Mouse (Mus musculus): ENCODE results near the gene Arfgef3.
"Not testable (repeated sequence)": the region's sequence is repeated elsewhere in the genome, so short reads cannot be mapped to it uniquely, and the experiment has no call there.

Arfgef3 gene

GRCm38 (mm10) chr10:18681385-18681954 lies 62.3 kb downstream of the Arfgef3 start:
- no peak for DNase-seq (ENCODE audit: low spot score)

DNA sequence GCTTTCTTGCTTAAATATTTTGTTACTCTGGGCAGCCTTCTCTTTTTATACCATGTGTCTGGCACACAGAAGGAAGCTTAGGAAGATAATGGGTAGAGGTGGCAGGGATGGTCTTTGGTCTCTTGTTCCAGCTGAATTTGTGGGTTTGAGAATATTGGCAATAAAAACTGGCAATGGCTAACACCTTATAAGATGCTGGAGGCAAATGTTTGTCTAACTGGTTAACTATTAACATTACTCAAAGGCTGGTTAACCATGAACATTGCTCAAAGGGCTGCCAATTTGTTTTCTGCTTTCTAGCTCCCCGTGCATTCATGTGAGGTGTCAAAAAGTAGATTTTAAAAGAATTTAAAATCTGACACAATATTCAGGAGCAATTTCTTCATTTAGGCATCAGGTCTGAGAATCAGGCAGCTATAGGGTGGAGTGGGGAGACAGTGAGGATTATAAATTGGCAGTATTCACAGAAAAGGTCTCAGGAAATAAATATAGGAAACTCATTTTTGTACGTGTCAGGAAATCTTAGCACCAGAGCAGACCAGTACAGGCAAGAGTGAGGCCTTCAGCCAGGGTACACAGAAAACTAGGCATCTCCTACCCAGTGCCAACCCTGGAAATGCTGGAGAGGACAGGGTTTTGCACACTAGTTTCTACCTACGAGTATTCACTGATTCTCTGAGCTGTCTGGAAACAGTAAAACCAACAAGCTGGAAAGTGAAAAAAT lies 62.9 kb downstream of the Arfgef3 start:
- no peak for DNase-seq (ENCODE audit: low spot score)

- DNase-seq (ENCODE audit: low spot score) = no peak
Measured at GRCm38 (mm10) chr10:18678836-18679235, 64.9 kb downstream of the Arfgef3 start.

DNA sequence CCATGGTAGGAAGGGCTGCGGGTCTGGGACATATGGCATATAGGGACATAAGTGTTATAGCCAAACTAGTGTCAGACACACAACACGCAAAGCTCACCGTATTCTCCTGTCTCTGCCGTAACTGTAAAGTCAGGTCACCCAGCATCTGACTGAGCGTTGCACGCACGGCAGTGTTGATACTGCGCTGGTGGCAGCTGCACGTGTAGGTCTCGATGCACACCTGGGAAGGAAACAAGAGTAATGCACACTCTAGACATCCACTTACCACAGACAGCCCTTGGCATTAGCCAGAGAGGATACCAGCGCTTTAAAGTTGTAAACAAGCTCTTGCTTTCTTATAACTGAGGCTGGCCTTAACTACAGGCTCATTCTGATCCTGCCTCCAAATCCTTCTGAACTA lies 79.0 kb downstream of the Arfgef3 start:
- DNase-seq (ENCODE audit: low spot score) = no peak

DNA sequence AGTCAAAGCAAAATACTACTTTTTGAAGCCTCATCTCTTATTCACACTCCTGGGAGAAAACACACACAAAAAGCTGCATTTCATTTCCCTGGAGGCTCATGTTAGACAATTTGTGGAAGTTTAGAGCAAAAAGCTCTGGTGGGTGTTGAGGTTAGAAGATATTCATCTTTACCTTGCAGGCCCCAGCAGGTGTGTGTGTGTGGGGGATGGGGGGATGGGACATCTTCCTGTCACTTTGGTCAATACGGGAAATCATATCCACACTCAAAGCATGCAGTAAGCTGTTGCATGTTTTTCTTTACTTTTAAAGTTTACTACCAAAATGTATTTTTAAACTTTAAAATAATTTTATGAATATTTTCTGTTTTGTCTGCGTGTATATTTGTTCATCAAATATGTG lies 79.7 kb downstream of the Arfgef3 start:
- DNase-seq (ENCODE audit: low spot score) = no peak

DNA sequence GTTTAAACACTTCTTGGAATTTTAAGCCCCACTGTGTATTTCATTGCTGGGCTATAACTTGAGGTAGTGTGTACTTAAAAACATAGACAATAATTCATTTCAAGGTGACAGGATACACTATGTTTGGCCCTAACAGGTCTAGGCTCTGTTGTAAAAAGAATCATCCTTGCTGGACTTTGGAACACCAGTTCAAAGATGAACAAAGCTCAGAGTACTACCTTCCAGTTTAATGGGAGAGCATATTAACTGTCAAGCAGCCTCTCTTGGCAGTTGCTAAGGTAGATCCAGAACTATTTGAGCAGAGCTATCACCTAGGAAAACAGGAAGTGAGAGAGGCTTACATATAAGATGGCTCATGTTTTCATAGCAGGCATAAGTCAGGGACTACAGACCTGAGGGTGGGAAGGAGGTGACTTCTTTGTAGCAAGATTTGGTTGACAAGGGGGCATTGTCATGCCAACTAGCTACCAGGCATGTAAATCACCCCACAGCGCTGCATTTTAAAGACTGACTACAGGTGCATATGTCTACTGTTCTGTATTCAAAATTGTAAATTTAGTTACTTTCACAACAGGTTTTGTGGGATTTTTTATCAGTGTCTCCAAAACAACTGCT lies 82.0 kb downstream of the Arfgef3 start:
- no peak for DNase-seq (ENCODE audit: low spot score)

GRCm38 (mm10) chr10:18660998-18661397 lies 82.8 kb downstream of the Arfgef3 start:
- DNase-seq (ENCODE audit: low spot score) = no peak

- DNase-seq (ENCODE audit: low spot score) = no peak
Measured at GRCm38 (mm10) chr10:18657588-18657987, 86.2 kb downstream of the Arfgef3 start.

GRCm38 (mm10) chr10:18647069-18647468 lies 96.7 kb downstream of the Arfgef3 start:
- no peak for DNase-seq (ENCODE audit: low spot score)

GRCm38 (mm10) chr10:18646035-18646434 lies 97.7 kb downstream of the Arfgef3 start:
- no peak for DNase-seq (ENCODE audit: low spot score)

DNA sequence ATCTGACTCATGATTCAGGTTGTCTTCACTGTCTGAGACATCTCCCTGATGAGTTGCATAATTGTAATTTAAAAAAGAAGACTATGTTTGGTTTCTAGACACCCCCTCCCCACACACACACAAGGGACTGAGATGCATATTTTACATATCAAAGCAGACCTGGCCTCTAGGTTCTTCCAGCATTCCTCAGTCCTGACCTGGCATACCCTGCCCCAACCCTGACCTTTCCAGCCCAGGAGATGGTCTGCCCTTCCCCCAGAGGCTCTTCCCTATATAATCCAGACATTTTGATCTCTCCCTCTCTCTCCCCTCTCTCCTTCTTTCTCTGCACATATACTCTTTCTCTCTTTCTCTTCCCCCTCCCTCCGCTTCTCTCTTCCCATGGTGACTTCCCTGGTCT lies 99.4 kb downstream of the Arfgef3 start:
- DNase-seq (ENCODE audit: low spot score) = no peak

- DNase-seq (ENCODE audit: low spot score) = no peak
Measured at GRCm38 (mm10) chr10:18643506-18643905, 100.2 kb downstream of the Arfgef3 start.

DNA sequence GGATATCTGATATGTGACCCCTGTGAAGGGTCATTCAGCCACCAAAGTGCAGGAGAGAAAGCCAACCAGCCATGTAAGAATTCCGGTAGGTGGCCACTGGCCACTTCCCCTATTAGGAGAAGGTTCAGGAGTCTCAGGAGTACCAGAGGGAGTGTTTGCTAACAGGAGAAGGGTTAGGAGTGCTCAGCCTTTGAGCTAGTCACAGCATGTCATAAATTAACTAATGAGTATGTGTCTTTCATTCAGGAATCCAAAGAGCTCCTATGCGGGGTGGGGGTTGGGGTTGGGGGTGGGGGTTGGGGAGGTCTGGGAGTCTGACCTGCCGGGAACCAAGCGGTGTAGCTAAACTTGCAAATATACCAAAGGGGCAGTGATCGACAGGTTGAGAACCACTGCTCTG lies 100.9 kb downstream of the Arfgef3 start:
- no peak for DNase-seq (ENCODE audit: low spot score)

- no peak for DNase-seq (ENCODE audit: low spot score)
Measured at GRCm38 (mm10) chr10:18640596-18640995, 103.2 kb downstream of the Arfgef3 start.

- no peak for DNase-seq (ENCODE audit: low spot score)
Measured at GRCm38 (mm10) chr10:18635450-18635849, 108.3 kb downstream of the Arfgef3 start.

DNA sequence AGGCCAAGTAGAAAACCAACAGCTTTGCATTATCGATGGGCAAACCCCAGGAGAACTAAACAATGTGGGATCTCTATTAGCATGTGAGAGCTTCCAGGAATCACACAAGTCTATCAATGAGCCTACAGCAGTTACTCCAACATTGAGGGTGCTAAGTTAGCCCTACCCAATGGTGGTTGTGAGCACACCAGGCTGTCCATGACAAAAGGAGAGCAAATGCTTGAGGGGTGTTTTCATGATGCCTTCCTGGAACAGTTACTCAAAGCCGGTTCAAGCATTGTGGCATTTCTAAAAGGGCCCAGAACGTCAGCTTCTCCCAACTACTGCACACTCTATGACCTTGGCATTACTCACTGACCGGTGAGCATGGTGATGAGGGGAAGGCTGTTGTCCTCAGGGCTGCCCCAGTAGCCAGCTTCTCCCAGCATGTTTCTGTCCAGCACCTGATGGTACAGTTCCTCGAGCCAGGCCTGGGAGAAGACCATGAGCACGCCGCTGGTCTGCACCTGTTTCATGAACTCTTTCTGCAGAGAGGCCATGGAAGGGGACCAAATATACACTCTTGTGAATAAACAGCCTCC lies 109.3 kb downstream of the Arfgef3 start:
- no peak for DNase-seq (ENCODE audit: low spot score)

GRCm38 (mm10) chr10:18630498-18630897 lies 113.3 kb downstream of the Arfgef3 start:
- DNase-seq (ENCODE audit: low spot score) = no peak

DNA sequence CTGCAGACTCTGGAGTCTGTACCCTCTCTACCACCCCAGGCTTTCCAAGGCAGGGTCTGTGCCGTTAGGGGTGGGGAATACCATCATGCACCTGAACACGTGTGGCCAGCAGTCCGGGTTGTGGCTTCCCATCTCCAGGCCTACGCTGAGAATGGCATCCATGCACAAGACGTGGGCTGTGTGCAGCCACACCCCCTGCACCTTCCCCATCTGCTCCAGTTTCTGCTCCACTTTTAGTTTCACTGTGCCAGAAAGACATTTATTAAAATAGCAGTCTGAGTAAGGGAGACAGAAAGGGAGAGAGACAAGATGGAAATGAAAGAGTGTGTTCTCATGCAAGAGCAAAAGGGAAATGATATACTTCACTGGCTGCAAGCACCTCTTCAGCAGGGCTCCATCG lies 116.2 kb downstream of the Arfgef3 start:
- no peak for DNase-seq (ENCODE audit: low spot score)

DNA sequence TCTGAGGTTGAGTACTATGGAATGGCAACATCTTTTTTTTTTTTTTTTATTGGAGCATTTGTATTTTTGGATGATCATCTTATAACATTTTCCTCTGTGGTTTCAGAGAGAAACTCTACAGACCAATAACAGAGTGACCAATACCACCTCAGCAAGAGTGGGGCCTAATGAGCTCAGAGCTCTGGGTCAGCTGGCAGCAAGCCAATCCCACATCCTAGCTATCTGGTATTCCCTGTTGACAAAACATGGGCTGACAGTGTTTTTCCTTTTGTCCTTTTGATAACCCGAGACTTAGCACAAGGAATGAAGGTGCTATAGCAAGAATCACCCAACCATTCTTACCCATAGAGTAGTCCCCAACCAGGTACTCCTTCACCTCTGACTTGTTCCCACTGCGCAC lies 131.0 kb downstream of the Arfgef3 start:
- no peak for DNase-seq (ENCODE audit: low spot score)

DNA sequence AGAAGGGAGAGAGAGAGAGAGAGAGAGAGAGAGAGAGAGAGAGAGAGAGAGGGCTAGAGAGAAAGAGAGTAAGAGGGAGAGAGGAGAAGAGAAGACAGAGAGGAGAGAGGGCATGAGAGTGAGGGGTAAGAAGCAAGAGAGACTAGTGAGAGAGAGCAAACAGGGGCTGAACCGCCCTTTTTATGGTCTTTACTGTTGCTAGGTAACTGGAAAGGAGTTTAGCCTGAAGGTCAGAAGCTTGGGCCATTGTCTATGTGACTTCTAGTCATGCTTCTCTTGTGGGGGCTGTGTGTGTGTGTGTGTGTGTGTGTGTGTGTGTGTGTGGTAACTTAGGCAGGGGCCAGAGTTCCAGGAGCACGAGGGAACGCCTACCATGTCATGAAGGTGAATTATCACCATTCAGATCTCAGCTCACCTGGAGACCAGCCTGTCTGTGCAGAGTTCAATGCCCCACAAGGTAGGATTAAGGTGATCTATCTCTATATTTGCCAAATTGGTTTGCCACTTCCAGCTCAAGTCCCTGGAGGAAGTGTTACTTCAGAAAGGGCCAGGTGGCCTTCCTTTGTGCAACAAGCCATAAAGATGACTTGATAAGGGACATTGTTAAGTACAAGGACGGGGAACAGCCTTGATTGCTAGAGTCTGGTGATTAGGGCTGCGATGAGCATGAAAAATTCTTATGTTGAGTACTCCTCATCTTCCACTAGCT lies 138.8 kb downstream of the Arfgef3 start:
- DNase-seq (ENCODE audit: low spot score) = not testable (repeated sequence)

GRCm38 (mm10) chr10:18602030-18602429 lies 141.7 kb downstream of the Arfgef3 start:
- no peak for DNase-seq (ENCODE audit: low spot score)

DNA sequence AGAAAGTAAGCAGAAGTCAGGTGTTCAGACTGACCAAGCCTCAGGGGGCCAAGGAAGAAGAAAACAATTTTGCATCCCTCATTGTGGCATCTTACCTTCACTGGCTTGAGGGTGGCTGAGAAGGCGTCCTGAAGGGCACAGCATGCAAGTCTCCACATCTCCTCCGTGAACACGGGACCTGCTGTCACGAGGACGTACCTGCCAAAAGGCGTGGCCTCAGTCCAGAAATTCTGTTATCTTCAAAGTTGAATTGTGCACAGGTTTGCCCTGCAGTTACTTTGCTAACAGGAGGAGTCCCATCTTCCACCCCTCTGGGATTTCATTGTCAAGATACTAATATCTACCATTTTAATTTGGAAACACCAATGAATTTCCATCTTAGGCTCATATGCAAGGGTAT lies 146.1 kb downstream of the Arfgef3 start:
- DNase-seq (ENCODE audit: low spot score) = no peak

DNA sequence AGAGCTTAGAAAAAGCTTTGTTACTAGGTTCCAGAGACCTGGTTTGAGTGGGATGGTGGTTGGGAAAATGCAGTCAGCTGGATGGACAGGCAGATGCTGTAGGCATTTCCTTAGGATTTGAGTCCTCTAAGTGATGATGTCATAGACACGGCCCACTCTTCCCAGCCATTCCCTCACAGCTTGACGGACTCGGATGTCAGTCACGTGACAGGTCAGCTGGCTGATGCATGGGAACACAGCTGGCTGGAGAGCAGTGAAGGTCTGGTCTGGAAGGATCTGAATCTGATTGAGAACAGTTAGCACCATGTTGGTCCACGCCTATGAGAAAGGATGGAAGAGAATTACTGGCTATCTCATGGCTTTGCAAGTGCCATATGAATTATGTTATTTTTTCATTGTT lies 154.3 kb downstream of the Arfgef3 start:
- DNase-seq (ENCODE audit: low spot score) = no peak
